Mouse (Mus musculus) cerebellum, adult 2 months (tissue): ENCODE measurements around the gene 4930578C19Rik.

ENCODE experiments used
- CTCF ChIP-seq: fragments of 200-500 bp; IDR thresholded peaks from 2 replicates; pipeline ENCODE4 v1.5.1; 2011; ENCODE audit warnings: low read depth, mild to moderate bottlenecking, control low read depth, low read length, moderate library complexity, borderline replicate concordance; ENCODE audit not compliant: insufficient read depth
- POLR2A ChIP-seq: fragments of 200-500 bp; IDR thresholded peaks from 2 replicates; pipeline ENCODE4 v1.6.1; 2011; ENCODE audit warnings: low read length, control low read depth, borderline replicate concordance; ENCODE audit not compliant: insufficient read depth

- TF ChIP-seq POLR2A (no peak), CTCF (no peak)
These were observed 35.7 kb downstream of the 4930578C19Rik start for GRCm38 (mm10) chrX:18425451-18425850.
